Mouse (Mus musculus) kidney, adult 2 months (tissue): ENCODE measurements around the gene Serf2.

Experiments
- CTCF ChIP-seq: fragments of 200-500 bp; conservative IDR thresholded peaks from 2 replicates; pipeline ENCODE4 v1.5.1; 2011; ENCODE audit warnings: low read depth, mild to moderate bottlenecking, control low read depth, low read length, moderate library complexity, mixed read lengths; ENCODE audit not compliant: insufficient read depth, insufficient read length
- POLR2A ChIP-seq: fragments of 200-500 bp; IDR thresholded peaks from one replicate; pipeline ENCODE4 v1.6.1; 2011; ENCODE audit warnings: low read depth, low read length, control low read depth

GRCm38 (mm10) chr2:121474180-121474535 lies 25.2 kb downstream of the Serf2 start:
- TF ChIP-seq CTCF (no peak), POLR2A (no peak)
